10 mouse cellular contexts compared by ENCODE assay signal in the genomic region with DNA sequence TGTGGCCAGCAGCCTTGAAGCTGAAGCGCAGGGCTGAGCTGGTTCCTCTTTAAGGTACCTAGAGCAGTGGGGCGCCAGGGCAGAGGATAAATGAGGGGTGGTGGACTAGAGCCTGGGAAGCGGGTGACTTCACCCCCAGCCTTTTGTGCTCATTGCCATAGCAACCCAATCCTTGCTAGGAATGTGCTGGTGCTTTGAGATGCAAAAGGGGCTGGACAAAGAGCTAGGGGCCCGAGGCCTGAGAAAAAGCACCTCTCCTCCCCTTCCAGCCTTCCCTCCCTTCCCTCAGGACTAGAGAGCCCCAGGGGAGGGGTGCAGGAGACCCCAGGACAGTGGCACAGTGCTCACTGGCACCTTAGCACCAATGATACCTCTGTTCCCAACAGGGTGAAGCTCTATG. TPM values are rescaled to one million over a fixed set of nuclear protein-coding genes. Genes with fewer than 3 reads are reported as not detected.
DNase-seq lines count a peak whose midpoint lies in the region; ATAC-seq and TF ChIP-seq lines count a peak whose summit lies in the region.
"Had no signal": no experiment of that assay in that cellular context is flagged by ENCODE, and none has a peak within 500 bp of the region (broad histone marks: within the 10 kb centered on the region; RNA-seq: fewer than 3 reads in every experiment).

No protein-coding gene starts in this region.

- no peak for TF ChIP-seq CTCF in lung, embryonic 14.5 days (IDR thresholded peaks at IDR 0.05; ENCODE audit: low read depth)

- 48% methylated on average over 4 of the region's 4 CpGs for WGBS in lung, embryonic 14.5 days
- 34% methylated on average over 4 of the region's 4 CpGs for WGBS in embryonic facial prominence, embryonic 12.5 days
- 34% methylated on average over 4 of the region's 4 CpGs for WGBS in limb, embryonic 12.5 days
- WGBS in stomach, embryonic 14.5 days, result 49% methylated on average over 4 of the region's 4 CpGs

- peak overlapping the region; percentile 15; the same call in 1 of the 2 replicates for H3K27ac ChIP-seq in lung, embryonic 14.5 days (ENCODE audit: low read depth)
- H3K27ac ChIP-seq in embryonic facial prominence, embryonic 12.5 days, result peak overlapping the region; percentile 51
- H3K27ac ChIP-seq in limb, embryonic 12.5 days, result peak overlapping the region; percentile 45; the same call in 1 of the 2 replicates
- H3K27ac ChIP-seq in stomach, embryonic 14.5 days (ENCODE audit: low read length), result no peak overlapping the region
- H3K27ac ChIP-seq: liver, embryonic 13.5 days had no signal

- H3K9ac ChIP-seq in lung, embryonic 14.5 days, result peak overlapping the region; percentile 48; the same call in 1 of the 2 replicates
- H3K9ac ChIP-seq in embryonic facial prominence, embryonic 12.5 days, result peak overlapping the region; percentile 72
- H3K9ac ChIP-seq in limb, embryonic 12.5 days (replicated peaks), result peak overlapping the region; percentile 67; the same call in 1 of the 2 replicates
- H3K9ac ChIP-seq in stomach, embryonic 14.5 days (replicated peaks; ENCODE audit: low read depth, low read length), result no peak overlapping the region
- H3K9ac ChIP-seq: liver, embryonic 13.5 days had no signal

- H3K36me3 ChIP-seq in lung, embryonic 14.5 days (ENCODE audit: insufficient read depth), result peaks cover 10% of the 10 kb centered on the region; the same call in 1 of the 2 replicates
- H3K36me3 ChIP-seq in embryonic facial prominence, embryonic 12.5 days, result peaks cover 10% of the 10 kb centered on the region
- peaks cover 42% of the 10 kb centered on the region for H3K36me3 ChIP-seq in limb, embryonic 12.5 days
- H3K36me3 ChIP-seq in stomach, embryonic 14.5 days (ENCODE audit: control insufficient read depth, insufficient read depth, low read length), result no peaks in the 10 kb centered on the region
- H3K36me3 ChIP-seq: liver, embryonic 13.5 days had no signal

- H3K4me2 ChIP-seq in lung, embryonic 14.5 days, result peak overlapping the region; percentile 86
- H3K4me2 ChIP-seq in embryonic facial prominence, embryonic 12.5 days (replicated peaks), result peak overlapping the region; percentile 95
- H3K4me2 ChIP-seq in limb, embryonic 12.5 days, result peak overlapping the region; percentile 96
- peak overlapping the region; percentile 86; the same call in 1 of the 2 replicates for H3K4me2 ChIP-seq in stomach, embryonic 14.5 days (replicated peaks; ENCODE audit: low read depth, low read length)
- H3K4me2 ChIP-seq: liver, embryonic 13.5 days had no signal

- H3K4me3 ChIP-seq in lung, embryonic 14.5 days (ENCODE audit: low read depth, low read length), result peak overlapping the region; percentile 45
- H3K4me3 ChIP-seq in embryonic facial prominence, embryonic 12.5 days, result peak overlapping the region; percentile 46
- H3K4me3 ChIP-seq in limb, embryonic 12.5 days (replicated peaks), result peak overlapping the region; percentile 51
- H3K4me3 ChIP-seq in stomach, embryonic 14.5 days (ENCODE audit: low read depth, low read length), result 0 out of 2 replicates have a peak overlapping the region, but pooled peaks have one; percentile 35
- H3K4me3 ChIP-seq: liver, embryonic 13.5 days had no signal

- H3K4me1 ChIP-seq in lung, embryonic 14.5 days (ENCODE audit: insufficient read depth), result peaks cover 12% of the 10 kb centered on the region; the same call in 1 of the 2 replicates
- H3K4me1 ChIP-seq in embryonic facial prominence, embryonic 12.5 days, result peaks cover 29% of the 10 kb centered on the region
- peaks cover 35% of the 10 kb centered on the region for H3K4me1 ChIP-seq in limb, embryonic 12.5 days (replicated peaks)
- H3K4me1 ChIP-seq in stomach, embryonic 14.5 days (ENCODE audit: control insufficient read depth, insufficient read depth, low read length), result peaks cover 19% of the 10 kb centered on the region

- no peak for ATAC-seq in lung, embryonic 14.5 days (ENCODE audit: insufficient read depth)
- ATAC-seq in embryonic facial prominence, embryonic 12.5 days (ENCODE audit: insufficient number of reproducible peaks, insufficient read depth, low FRiP score, low TSS enrichment), result no peak
- ATAC-seq in limb, embryonic 12.5 days (ENCODE audit: insufficient number of reproducible peaks, insufficient read depth, low FRiP score, low TSS enrichment, low read depth), result no peak
- no peak for ATAC-seq in stomach, embryonic 14.5 days (ENCODE audit: insufficient number of reproducible peaks, insufficient read depth, low FRiP score, low read depth)
- ATAC-seq: Patski had no signal

- no peaks in the 10 kb centered on the region for H3K9me3 ChIP-seq in lung, embryonic 14.5 days (ENCODE audit: low read depth, low read length)
- H3K9me3 ChIP-seq in embryonic facial prominence, embryonic 12.5 days, result no peaks in the 10 kb centered on the region
- no peaks in the 10 kb centered on the region for H3K9me3 ChIP-seq in limb, embryonic 12.5 days
- H3K9me3 ChIP-seq in stomach, embryonic 14.5 days (ENCODE audit: control insufficient read depth, low read depth, low read length), result no peaks in the 10 kb centered on the region
- H3K9me3 ChIP-seq: liver, embryonic 13.5 days had no signal

- H3K27me3 ChIP-seq in lung, embryonic 14.5 days (ENCODE audit: insufficient read depth, low read length), result no peaks in the 10 kb centered on the region
- peaks cover 12% of the 10 kb centered on the region; the same call in 1 of the 2 replicates for H3K27me3 ChIP-seq in embryonic facial prominence, embryonic 12.5 days
- H3K27me3 ChIP-seq in limb, embryonic 12.5 days, result peaks cover 26% of the 10 kb centered on the region
- no peaks in the 10 kb centered on the region for H3K27me3 ChIP-seq in stomach, embryonic 14.5 days (ENCODE audit: control insufficient read depth, insufficient read depth, low read length)
- H3K27me3 ChIP-seq: Patski had no signal

- DNase-seq in lung, embryonic 14.5 days, result peak; percentile 60
- no peak for DNase-seq in lung, postnatal 36 days
- no peak for DNase-seq in cerebellum, postnatal 14 days
- DNase-seq in thymus, postnatal 25 days, result no peak
- DNase-seq in B cell, adult 2 months, result no peak
- DNase-seq: liver, embryonic 13.5 days had no signal

RNA-seq across cellular contexts. Expression of gene Mtx1, which starts 1.0 kb away (rescaled TPM):
- polyA plus RNA-seq in lung, embryonic 14.5 days (2014; fragmentation: Nextera tagmentation; extraction: Ambion mirVana), result 193 and 212 TPM in 2 replicates
- 208 and 211 TPM in 2 replicates for polyA plus RNA-seq in embryonic facial prominence, embryonic 12.5 days (2016; fragmentation: Nextera tagmentation; extraction: Ambion mirVana)
- polyA plus RNA-seq in limb, embryonic 12.5 days (2016; fragmentation: Nextera tagmentation; extraction: Ambion mirVana), result 212 and 217 TPM in 2 replicates
- polyA plus RNA-seq in stomach, embryonic 14.5 days (2014; fragmentation: Nextera tagmentation; extraction: Ambion mirVana), result 182 and 196 TPM in 2 replicates

RNA-seq across cellular contexts. Expression of gene Muc1, which starts 2.9 kb away (rescaled TPM):
- polyA plus RNA-seq in lung, embryonic 14.5 days (2014; fragmentation: Nextera tagmentation; extraction: Ambion mirVana), result 43.0 and 50.4 TPM in 2 replicates
- 0.78 and 1.6 TPM in 2 replicates for polyA plus RNA-seq in embryonic facial prominence, embryonic 12.5 days (2016; fragmentation: Nextera tagmentation; extraction: Ambion mirVana)
- 0.53 and 1.0 TPM in 2 replicates for polyA plus RNA-seq in limb, embryonic 12.5 days (2016; fragmentation: Nextera tagmentation; extraction: Ambion mirVana)
- polyA plus RNA-seq in stomach, embryonic 14.5 days (2014; fragmentation: Nextera tagmentation; extraction: Ambion mirVana), result 56.3 and 58.2 TPM in 2 replicates

RNA-seq across cellular contexts. Expression of gene Thbs3, which starts 10.9 kb away (rescaled TPM):
- 33.6 and 39.9 TPM in 2 replicates for polyA plus RNA-seq in lung, embryonic 14.5 days (2014; fragmentation: Nextera tagmentation; extraction: Ambion mirVana)
- polyA plus RNA-seq in embryonic facial prominence, embryonic 12.5 days (2016; fragmentation: Nextera tagmentation; extraction: Ambion mirVana), result 42.6 and 46.2 TPM in 2 replicates
- polyA plus RNA-seq in limb, embryonic 12.5 days (2016; fragmentation: Nextera tagmentation; extraction: Ambion mirVana), result 44.2 and 52.7 TPM in 2 replicates
- polyA plus RNA-seq in stomach, embryonic 14.5 days (2014; fragmentation: Nextera tagmentation; extraction: Ambion mirVana), result 24.2 and 26.4 TPM in 2 replicates

RNA-seq across cellular contexts. Expression of gene Krtcap2, which starts 19.8 kb away (rescaled TPM):
- polyA plus RNA-seq in lung, embryonic 14.5 days (2014; fragmentation: Nextera tagmentation; extraction: Ambion mirVana), result 293 and 312 TPM in 2 replicates
- polyA plus RNA-seq in embryonic facial prominence, embryonic 12.5 days (2016; fragmentation: Nextera tagmentation; extraction: Ambion mirVana), result 297 and 306 TPM in 2 replicates
- 316 and 333 TPM in 2 replicates for polyA plus RNA-seq in limb, embryonic 12.5 days (2016; fragmentation: Nextera tagmentation; extraction: Ambion mirVana)
- 297 and 314 TPM in 2 replicates for polyA plus RNA-seq in stomach, embryonic 14.5 days (2014; fragmentation: Nextera tagmentation; extraction: Ambion mirVana)

RNA-seq across cellular contexts. Expression of gene Trim46, which starts 20.2 kb away (rescaled TPM):
- 5.7 and 6.3 TPM in 2 replicates for polyA plus RNA-seq in lung, embryonic 14.5 days (2014; fragmentation: Nextera tagmentation; extraction: Ambion mirVana)
- 6.2 and 7.7 TPM in 2 replicates for polyA plus RNA-seq in embryonic facial prominence, embryonic 12.5 days (2016; fragmentation: Nextera tagmentation; extraction: Ambion mirVana)
- polyA plus RNA-seq in limb, embryonic 12.5 days (2016; fragmentation: Nextera tagmentation; extraction: Ambion mirVana), result 6.1 and 6.3 TPM in 2 replicates
- polyA plus RNA-seq in stomach, embryonic 14.5 days (2014; fragmentation: Nextera tagmentation; extraction: Ambion mirVana), result 4.9 and 5.1 TPM in 2 replicates

Comparison
In these comparisons a context has a peak if more than half of its experiments do, and no peak if none do; other contexts are left out.
1. RNA of gene Muc1, which starts 2.9 kb away (polyA plus RNA-seq): 56.3 to 58.2 TPM in stomach, embryonic 14.5 days and 43.0 to 50.4 TPM in lung, embryonic 14.5 days; 0.78 to 1.6 TPM in embryonic facial prominence, embryonic 12.5 days and 0.53 to 1.0 TPM in limb, embryonic 12.5 days; every median in the first group is over 10 times any median in the second.
2. Peak in every context shown above with its lines, with median percentiles within 50 percentile points of each other: H3K4me2 ChIP-seq and H3K4me3 ChIP-seq.